Mouse (Mus musculus): Measurements from ENCODE around the gene Ube2f. TPM values are rescaled to one million over a fixed set of nuclear protein-coding genes. Genes with fewer than 3 reads are reported as not detected.

Ube2f gene
- polyA plus RNA-seq, 1 experiment from 2014 or later: 49.1 TPM

- 86% methylated on average over 3 of the region's 3 CpGs for WGBS (ENCODE audit: insufficient replicate concordance)
- peaks cover 51% of the 10 kb centered on the region for H3K36me3 ChIP-seq (replicated peaks; ENCODE audit: insufficient read depth, low read length)
- no peak overlapping the region for H3K4me3 ChIP-seq (ENCODE audit: low read depth, low read length)
- TF ChIP-seq CTCF (IDR thresholded peaks at IDR 0.05; ENCODE audit: low read depth) (no peak), EP300 (IDR thresholded peaks at IDR 0.05; ENCODE audit: low read depth) (no peak)
- DNase-seq: no peak
- no peaks in the 10 kb centered on the region for H3K27me3 ChIP-seq (ENCODE audit: insufficient read depth, low read length)
- peak; percentile 79 for ATAC-seq
- no peaks in the 10 kb centered on the region for H3K4me1 ChIP-seq (ENCODE audit: insufficient read depth)
- H3K27ac ChIP-seq (ENCODE audit: low read depth): peak overlapping the region; percentile 57; the same call in 1 of the 2 replicates
- H3K9ac ChIP-seq (replicated peaks): no peak overlapping the region
- no peak overlapping the region for H3K4me2 ChIP-seq (ENCODE audit: low read depth, low read length)
- H3K9me3 ChIP-seq (ENCODE audit: low read length): no peaks in the 10 kb centered on the region
Observed at GRCm38 (mm10) chr1:91278410-91279119, 28.5 kb downstream of the Ube2f start.

GRCm38 (mm10) chr1:91279126-91279525 lies 29.0 kb downstream of the Ube2f start:
- no peak for DNase-seq
- TF ChIP-seq EP300 (IDR thresholded peaks at IDR 0.05; ENCODE audit: low read depth) (no peak), CTCF (IDR thresholded peaks at IDR 0.05; ENCODE audit: low read depth) (no peak)
- Histone ChIP-seq H3K27me3 (ENCODE audit: insufficient read depth, low read length) (no peaks in the 10 kb centered on the region), H3K4me1 (ENCODE audit: insufficient read depth) (no peaks in the 10 kb centered on the region), H3K9ac (replicated peaks) (no peak overlapping the region), H3K9me3 (ENCODE audit: low read length) (no peaks in the 10 kb centered on the region), H3K4me3 (ENCODE audit: low read depth, low read length) (no peak overlapping the region), H3K27ac (ENCODE audit: low read depth) (no peak overlapping the region; the same call in 1 of the 2 replicates), H3K4me2 (ENCODE audit: low read depth, low read length) (no peak overlapping the region), H3K36me3 (replicated peaks; ENCODE audit: insufficient read depth, low read length) (peaks cover 55% of the 10 kb centered on the region)
- no peak for ATAC-seq
- 55% methylated on average over 1 of the region's 1 CpGs for WGBS (ENCODE audit: insufficient replicate concordance)

- H3K36me3 ChIP-seq (replicated peaks; ENCODE audit: insufficient read depth, low read length): peaks cover 63% of the 10 kb centered on the region
- no peaks in the 10 kb centered on the region for H3K9me3 ChIP-seq (ENCODE audit: low read length)
- no peak overlapping the region for H3K27ac ChIP-seq (ENCODE audit: low read depth)
- no peak for TF ChIP-seq EP300 (IDR thresholded peaks at IDR 0.05; ENCODE audit: low read depth)
- TF ChIP-seq CTCF (IDR thresholded peaks at IDR 0.05; ENCODE audit: low read depth): no peak
- no peak overlapping the region for H3K4me3 ChIP-seq (ENCODE audit: low read depth, low read length)
- no peaks in the 10 kb centered on the region for H3K27me3 ChIP-seq (ENCODE audit: insufficient read depth, low read length)
- ATAC-seq: no peak
- no peak overlapping the region for H3K9ac ChIP-seq (replicated peaks)
- WGBS (ENCODE audit: insufficient replicate concordance): 80% methylated on average over 1 of the region's 1 CpGs
- no peaks in the 10 kb centered on the region for H3K4me1 ChIP-seq (ENCODE audit: insufficient read depth)
- DNase-seq: no peak
- no peak overlapping the region for H3K4me2 ChIP-seq (ENCODE audit: low read depth, low read length)
Observed at GRCm38 (mm10) chr1:91282582-91282981, 32.5 kb downstream of the Ube2f start.

GRCm38 (mm10) chr1:91289375-91289774 lies 39.3 kb downstream of the Ube2f start:
- Histone ChIP-seq H3K4me3 (ENCODE audit: low read depth, low read length) (no peak overlapping the region), H3K36me3 (replicated peaks; ENCODE audit: insufficient read depth, low read length) (peaks cover 37% of the 10 kb centered on the region), H3K27ac (ENCODE audit: low read depth) (no peak overlapping the region), H3K4me2 (ENCODE audit: low read depth, low read length) (no peak overlapping the region), H3K4me1 (ENCODE audit: insufficient read depth) (no peaks in the 10 kb centered on the region), H3K9ac (replicated peaks) (no peak overlapping the region), H3K9me3 (ENCODE audit: low read length) (no peaks in the 10 kb centered on the region), H3K27me3 (ENCODE audit: insufficient read depth, low read length) (no peaks in the 10 kb centered on the region)
- whole genome bisulfite sequencing (ENCODE audit: insufficient replicate concordance): 88% methylated on average over 1 of the region's 1 CpGs
- TF ChIP-seq CTCF (IDR thresholded peaks at IDR 0.05; ENCODE audit: low read depth): no peak
- no peak for TF ChIP-seq EP300 (IDR thresholded peaks at IDR 0.05; ENCODE audit: low read depth)
- ATAC-seq (no peak), DNase-seq (no peak)

GRCm38 (mm10) chr1:91292101-91292825 lies 42.2 kb downstream of the Ube2f start:
- Histone ChIP-seq H3K4me1 (ENCODE audit: insufficient read depth) (no peaks in the 10 kb centered on the region), H3K4me3 (ENCODE audit: low read depth, low read length) (no peak overlapping the region), H3K9me3 (ENCODE audit: low read length) (no peaks in the 10 kb centered on the region), H3K36me3 (replicated peaks; ENCODE audit: insufficient read depth, low read length) (peaks cover 12% of the 10 kb centered on the region), H3K27me3 (ENCODE audit: insufficient read depth, low read length) (no peaks in the 10 kb centered on the region), H3K9ac (replicated peaks) (no peak overlapping the region), H3K27ac (ENCODE audit: low read depth) (no peak overlapping the region), H3K4me2 (ENCODE audit: low read depth, low read length) (no peak overlapping the region)
- ATAC-seq: no peak
- DNase-seq: no peak
- TF ChIP-seq CTCF (IDR thresholded peaks at IDR 0.05; ENCODE audit: low read depth) (no peak), EP300 (IDR thresholded peaks at IDR 0.05; ENCODE audit: low read depth) (no peak)
- 95% methylated on average over 11 of the region's 11 CpGs for WGBS (ENCODE audit: insufficient replicate concordance)

- no peak overlapping the region for H3K9ac ChIP-seq (replicated peaks)
- H3K27ac ChIP-seq (ENCODE audit: low read depth): no peak overlapping the region
- DNase-seq (no peak), ATAC-seq (no peak)
- H3K9me3 ChIP-seq (ENCODE audit: low read length): no peaks in the 10 kb centered on the region
- peaks cover 6% of the 10 kb centered on the region; the same call in 1 of the 2 replicates for H3K36me3 ChIP-seq (replicated peaks; ENCODE audit: insufficient read depth, low read length)
- no peak for TF ChIP-seq CTCF (IDR thresholded peaks at IDR 0.05; ENCODE audit: low read depth)
- no peak for TF ChIP-seq EP300 (IDR thresholded peaks at IDR 0.05; ENCODE audit: low read depth)
- no peak overlapping the region for H3K4me2 ChIP-seq (ENCODE audit: low read depth, low read length)
- H3K27me3 ChIP-seq (ENCODE audit: insufficient read depth, low read length): no peaks in the 10 kb centered on the region
- WGBS (ENCODE audit: insufficient replicate concordance): 69% methylated on average over 6 of the region's 6 CpGs
- no peak overlapping the region for H3K4me3 ChIP-seq (ENCODE audit: low read depth, low read length)
- peaks cover 24% of the 10 kb centered on the region for H3K4me1 ChIP-seq (ENCODE audit: insufficient read depth)
Observed at GRCm38 (mm10) chr1:91295544-91295943, 45.4 kb downstream of the Ube2f start.

All from liver, postnatal 0 days (tissue).